Mouse (Mus musculus): ENCODE results near the gene Igf2bp1.

DNA sequence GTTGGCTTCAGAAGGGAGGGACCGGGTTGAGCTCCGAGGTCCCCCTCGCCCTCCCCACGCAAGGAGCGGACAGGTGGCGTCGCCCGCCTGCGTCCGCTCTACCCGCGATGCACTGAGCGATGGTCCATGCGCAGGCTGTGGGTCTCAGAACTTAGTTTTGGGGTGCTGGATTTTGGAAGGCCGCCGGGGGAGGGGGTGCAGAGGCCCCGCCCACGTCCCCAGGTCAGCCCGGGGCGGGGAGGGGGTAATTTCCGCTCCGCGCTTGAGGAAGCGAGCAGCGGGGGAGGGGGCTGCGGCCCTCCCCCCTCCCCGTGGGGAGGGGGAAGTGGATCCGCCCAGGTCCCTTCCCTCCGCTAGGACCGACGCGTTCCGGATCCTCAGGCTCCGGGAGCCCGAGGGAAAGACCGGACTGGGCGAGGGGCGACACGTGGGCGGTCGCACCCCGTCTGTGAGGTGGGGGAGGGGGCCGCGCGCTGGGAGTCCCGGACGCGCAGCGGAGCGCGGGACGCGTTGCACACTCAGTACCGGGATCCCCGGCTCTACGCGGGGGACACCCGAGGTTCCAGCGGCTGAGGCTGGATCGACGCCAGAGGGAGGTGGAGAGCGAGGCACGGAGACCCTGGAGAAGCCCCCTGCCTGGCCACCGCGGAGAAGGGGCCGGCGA, 1.2 kb upstream of the Igf2bp1 start:
- no peak for TF ChIP-seq CTCF (IDR thresholded peaks at IDR 0.05; ENCODE audit: low read depth, low read length)
- no peak for TF ChIP-seq POLR2A (IDR thresholded peaks at IDR 0.05; ENCODE audit: extremely low read depth, insufficient read depth, low read length)

Measured in liver, adult 2 months (tissue).